Mouse (Mus musculus) liver, adult 2 months (tissue): ENCODE data around the gene Smoc1. TPM values are rescaled to one million over a fixed set of nuclear protein-coding genes. Genes with fewer than 3 reads are reported as not detected.

ENCODE experiments used
- DNase-seq: peaks from one replicate; pipeline ENCODE4 v3.0.0-alpha.2; 2011; ENCODE audit warnings: low read depth, low spot score; ENCODE audit errors: extremely low read depth
- H3K27ac ChIP-seq: fragments of 200-500 bp; replicated peaks from 2 replicates; pipeline ENCODE4 v1.5.1; 2012; ENCODE audit warnings: low read depth, mild to moderate bottlenecking, control low read depth, inconsistent platforms, low read length; ENCODE audit not compliant: insufficient read depth
- H3K27me3 ChIP-seq: fragments of 200-500 bp; 2 replicates; pipeline ENCODE4 v1.6.1; 2012; ENCODE audit warnings: mild to moderate bottlenecking, moderate library complexity, low read length, inconsistent platforms; ENCODE audit not compliant: control insufficient read depth, insufficient read depth
- H3K36me3 ChIP-seq: fragments of 200-500 bp; 2 replicates; pipeline ENCODE4 v1.6.1; 2012; ENCODE audit warnings: low read length, inconsistent platforms; ENCODE audit not compliant: control insufficient read depth, insufficient read depth
- H3K4me1 ChIP-seq: fragments of 200-500 bp; 2 replicates; pipeline ENCODE4 v1.6.1; 2011; ENCODE audit warnings: low read length; ENCODE audit not compliant: control insufficient read depth, insufficient read depth
- H3K4me3 ChIP-seq: fragments of 200-500 bp; 2 replicates; pipeline ENCODE4 v1.5.1; 2011; ENCODE audit warnings: low read depth, mild to moderate bottlenecking, control low read depth, low read length, moderate library complexity; ENCODE audit not compliant: insufficient read depth
- H3K79me2 ChIP-seq: fragments of 200-500 bp; 2 replicates; pipeline ENCODE4 v1.6.1; 2012; ENCODE audit warnings: inconsistent platforms, mild to moderate bottlenecking, low read length, moderate library complexity; ENCODE audit not compliant: control insufficient read depth, insufficient read depth
- H3K9ac ChIP-seq: fragments of 200-500 bp; 2 replicates; pipeline ENCODE4 v1.6.1; 2012; ENCODE audit warnings: low read depth, mild to moderate bottlenecking, control low read depth, inconsistent platforms, low read length
- CTCF ChIP-seq: fragments of 200-500 bp; IDR thresholded peaks from 2 replicates; pipeline ENCODE4 v1.5.1; 2011; ENCODE audit warnings: low read depth, low read length, control low read depth
- POLR2A ChIP-seq: fragments of 200-500 bp; IDR thresholded peaks from 2 replicates; pipeline ENCODE4 v1.6.1; 2011; ENCODE audit warnings: low read length, control low read depth; ENCODE audit not compliant: insufficient read depth; ENCODE audit errors: extremely low read depth
- WGBS: fragments of 180-500 bp; shearing (Covaris S2); methylation state at CpG from one replicate; pipeline ENCODE4 v1.1.7; 2018; 5-methylcytosine and 5-hydroxymethylcytosine counted together
- polyA plus RNA-seq: library from polyadenylated mRNA; depleted of rRNA; stranded (reverse); fragments of >200 nt; gene quantifications from 2 replicates; pipeline ENCODE4 v1.2.3, GENCODE M21; 2012
- total RNA-seq: library from RNA; depleted of rRNA; stranded (reverse); fragments of >200 nt; gene quantifications from 2 replicates; pipeline ENCODE4 v1.2.3, GENCODE M21; 2014

Smoc1 gene
- total and polyA plus RNA-seq, 2 experiments = 28.3 to 50.7 TPM

DNA sequence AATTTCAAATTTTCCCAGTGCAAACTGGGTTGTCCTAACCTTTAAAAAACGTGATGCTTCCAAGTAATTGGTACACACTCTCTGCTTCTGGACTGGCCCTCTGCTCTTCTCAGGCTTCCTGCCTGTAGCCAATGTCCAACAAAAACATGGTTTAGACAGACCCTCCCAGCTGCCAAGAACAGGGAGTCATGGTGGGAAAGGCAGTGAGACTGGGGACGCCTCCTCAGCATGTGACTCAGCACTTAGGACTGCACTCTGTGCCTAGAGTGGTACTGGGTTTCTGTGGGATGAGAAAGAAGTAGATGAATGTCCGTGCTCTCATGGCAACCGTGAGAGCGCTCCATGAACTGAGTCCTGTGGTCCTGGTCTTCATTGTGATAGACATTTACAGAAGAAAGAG, 124.3 kb downstream of the Smoc1 start:
- H3K27me3 ChIP-seq = no peaks in the 10 kb centered on the region
- H3K9ac ChIP-seq = no peak overlapping the region
- peaks cover 7% of the 10 kb centered on the region; the same call in 1 of the 2 replicates for H3K4me1 ChIP-seq
- 86% methylated on average over 5 of the region's 5 CpGs for WGBS
- TF ChIP-seq CTCF (no peak), POLR2A (no peak)
- peaks cover 24% of the 10 kb centered on the region for H3K36me3 ChIP-seq
- DNase-seq = no peak
- no peak overlapping the region for H3K27ac ChIP-seq
- H3K4me3 ChIP-seq = no peak overlapping the region
- H3K79me2 ChIP-seq = no peaks in the 10 kb centered on the region

- H3K9ac ChIP-seq = no peak overlapping the region
- no peak overlapping the region for H3K4me3 ChIP-seq
- no peak for TF ChIP-seq POLR2A
- no peak for TF ChIP-seq CTCF
- no peak overlapping the region for H3K27ac ChIP-seq
- no peaks in the 10 kb centered on the region for H3K79me2 ChIP-seq
- peaks cover 24% of the 10 kb centered on the region for H3K36me3 ChIP-seq
- H3K4me1 ChIP-seq = peaks cover 12% of the 10 kb centered on the region
- WGBS = 63% methylated on average over 2 of the region's 2 CpGs
- DNase-seq = no peak
- H3K27me3 ChIP-seq = no peaks in the 10 kb centered on the region
These were observed 125.5 kb downstream of the Smoc1 start for GRCm38 (mm10) chr12:81152082-81152481.

DNA sequence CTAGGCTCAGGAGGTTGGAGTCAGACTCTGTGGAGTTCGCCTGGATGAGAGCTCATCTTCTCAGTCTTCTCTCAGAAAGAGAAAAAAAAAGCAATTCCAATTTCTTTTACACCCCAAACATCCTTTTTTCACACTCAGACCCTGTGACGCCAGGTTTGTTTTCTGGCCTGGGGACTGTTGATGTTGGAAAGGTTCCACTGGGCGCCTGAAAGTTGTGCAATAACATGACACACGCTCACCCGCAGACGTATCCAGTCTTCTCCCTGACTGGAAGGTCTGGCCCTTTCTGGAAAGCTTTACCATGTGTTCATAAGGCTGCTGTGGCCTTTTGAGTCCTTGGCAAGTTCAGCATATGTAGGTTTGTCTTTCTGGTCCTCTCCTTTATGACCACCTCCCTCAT, 129.1 kb downstream of the Smoc1 start:
- H3K27ac ChIP-seq = peak overlapping the region; percentile 28; the same call in 1 of the 2 replicates
- peak; percentile 86 for DNase-seq
- H3K9ac ChIP-seq = no peak overlapping the region
- no peaks in the 10 kb centered on the region for H3K79me2 ChIP-seq
- no peaks in the 10 kb centered on the region for H3K27me3 ChIP-seq
- H3K36me3 ChIP-seq = peaks cover 20% of the 10 kb centered on the region; the same call in 1 of the 2 replicates
- peaks cover 12% of the 10 kb centered on the region for H3K4me1 ChIP-seq
- TF ChIP-seq CTCF (no peak), POLR2A (no peak)
- WGBS = 17% methylated on average over 6 of the region's 6 CpGs
- no peak overlapping the region for H3K4me3 ChIP-seq

GRCm38 (mm10) chr12:81156841-81157240, 130.2 kb downstream of the Smoc1 start:
- 45% methylated on average over 8 of the region's 8 CpGs for WGBS
- TF ChIP-seq POLR2A (no peak), CTCF (no peak)
- Histone ChIP-seq H3K4me3 (no peak overlapping the region), H3K79me2 (no peaks in the 10 kb centered on the region), H3K4me1 (peaks cover 12% of the 10 kb centered on the region), H3K9ac (no peak overlapping the region), H3K27ac (no peak overlapping the region), H3K36me3 (peaks cover 18% of the 10 kb centered on the region; the same call in 1 of the 2 replicates), H3K27me3 (no peaks in the 10 kb centered on the region)
- peak; percentile 41 for DNase-seq

GRCm38 (mm10) chr12:81159947-81160346, 133.3 kb downstream of the Smoc1 start:
- Histone ChIP-seq H3K79me2 (no peaks in the 10 kb centered on the region), H3K4me1 (peaks cover 12% of the 10 kb centered on the region), H3K27ac (no peak overlapping the region), H3K36me3 (peaks cover 5% of the 10 kb centered on the region; the same call in 1 of the 2 replicates), H3K27me3 (no peaks in the 10 kb centered on the region), H3K4me3 (no peak overlapping the region), H3K9ac (no peak overlapping the region)
- TF ChIP-seq POLR2A = no peak
- TF ChIP-seq CTCF = no peak
- DNase-seq = no peak
- 90% methylated on average over 2 of the region's 2 CpGs for WGBS

- H3K27ac ChIP-seq = no peak overlapping the region
- WGBS = 80% methylated on average over 3 of the region's 3 CpGs
These were observed 133.8 kb downstream of the Smoc1 start for GRCm38 (mm10) chr12:81160425-81160824.

More at GRCm38 (mm10) chr12:81160425-81160824, 133.8 kb downstream of the Smoc1 start:
- no peak for TF ChIP-seq CTCF
- no peak for TF ChIP-seq POLR2A
- Histone ChIP-seq H3K4me1 (peaks cover 8% of the 10 kb centered on the region), H3K27me3 (no peaks in the 10 kb centered on the region), H3K36me3 (peaks cover 5% of the 10 kb centered on the region; the same call in 1 of the 2 replicates), H3K4me3 (no peak overlapping the region), H3K9ac (no peak overlapping the region), H3K79me2 (no peaks in the 10 kb centered on the region)
- DNase-seq = no peak
